Mouse (Mus musculus) left cerebral cortex, postnatal 36 days (tissue): Measurements from ENCODE around the gene Bcl10. TPM values are rescaled to one million over a fixed set of nuclear protein-coding genes. Genes with fewer than 3 reads are reported as not detected.
A peak's percentile ranks its signal among the peaks of the same experiment; 100 is the strongest.
"Not testable (repeated sequence)": the region's sequence is repeated elsewhere in the genome, so short reads cannot be mapped to it uniquely, and the experiment has no call there.

ENCODE experiments used
- DNase-seq, 2 experiments: peaks; one replicate each; pipeline ENCODE4 v3.0.0; 2021 to 2022; ENCODE audit warnings: low spot score in 2 of 2, mixed read lengths in 1 of 2
- intact Hi-C: fragments of 180-260 bp; cut with DNase I; formaldehyde crosslinking; loops from one replicate; pipeline ENCODE4 v1.15.1; 2025
- total RNA-seq, 2 experiments: library from RNA; stranded (reverse); gene quantifications; 2 replicates each; pipeline ENCODE4 v1.2.3; 2021

The Bcl10 gene
- 10 to 100 TPM; 12.1 to 14.8 TPM for total RNA-seq

DNA sequence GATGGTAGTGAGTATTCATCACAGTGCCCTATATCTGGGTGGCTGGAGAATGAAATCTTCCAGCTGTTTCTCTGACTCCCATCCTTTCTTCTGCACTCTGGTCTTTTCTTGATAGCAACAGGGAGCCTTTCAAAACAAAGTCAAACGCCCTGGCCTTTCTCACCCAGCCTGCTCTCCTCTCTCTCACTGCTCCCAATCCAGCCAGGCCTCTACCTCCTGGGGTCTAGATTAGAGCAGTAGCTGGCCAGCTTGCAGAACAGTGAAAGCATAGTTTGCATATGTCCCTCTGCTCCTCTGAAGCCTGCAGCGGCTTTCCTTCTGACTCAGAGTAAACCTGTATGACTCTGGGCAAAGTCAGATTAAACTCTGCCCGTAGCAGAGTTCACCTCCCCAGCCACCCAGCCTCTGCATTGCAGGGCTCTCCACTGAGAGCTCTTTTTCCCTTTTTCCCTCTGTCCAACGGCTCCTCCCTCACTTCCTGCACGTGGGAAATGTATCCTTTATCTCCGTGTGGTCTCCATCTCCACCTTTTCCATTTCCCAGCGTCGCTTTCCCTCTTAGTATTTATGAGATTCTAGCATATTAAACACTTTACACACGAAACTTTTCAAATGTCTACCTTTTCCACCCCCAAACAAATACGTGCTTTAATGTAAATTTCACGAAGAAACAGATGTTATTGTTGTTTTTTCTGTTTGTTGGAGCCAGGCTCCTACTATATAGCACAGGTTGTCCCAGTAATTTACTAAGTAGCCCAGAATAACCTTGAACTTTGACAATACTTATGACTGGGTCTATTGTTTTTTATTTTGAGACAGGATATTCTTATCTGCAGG, at the start of gene Bcl10:
TSS of gene Bcl10 (plus strand) at position 786 of the 836 bp plus-strand sequence.
- no peak for DNase-seq
- intact Hi-C loops, result no loop called here

DNA sequence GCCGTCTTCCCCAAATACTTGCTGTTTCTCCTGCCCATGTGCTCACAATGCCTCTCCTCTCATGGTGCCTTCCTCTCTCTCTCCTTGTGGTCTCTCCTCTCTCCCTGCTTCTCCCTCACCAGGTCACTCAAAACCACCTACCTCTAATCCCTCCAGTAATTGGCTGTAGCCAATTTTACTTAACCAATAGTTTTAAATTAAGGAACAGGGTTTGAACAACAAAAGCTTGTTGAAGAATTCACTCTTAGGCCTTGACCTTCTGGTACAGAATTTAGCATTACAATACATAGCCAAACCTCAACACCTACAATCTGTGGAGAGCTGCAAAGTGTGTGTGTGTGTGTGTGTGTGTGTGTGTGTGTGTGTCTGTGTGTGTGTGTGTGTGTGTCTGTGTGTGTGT, 49.3 kb upstream of the Bcl10 start:
- intact Hi-C loops, result no loop called here
- DNase-seq, result no peak

- no peak for DNase-seq
- intact Hi-C loops, result no loop called here
Measured at GRCm38 (mm10) chr3:145874126-145874525, 48.5 kb upstream of the Bcl10 start.

GRCm38 (mm10) chr3:145876120-145876519, 46.5 kb upstream of the Bcl10 start:
- intact Hi-C loops, result no loop called here
- DNase-seq, result no peak

DNA sequence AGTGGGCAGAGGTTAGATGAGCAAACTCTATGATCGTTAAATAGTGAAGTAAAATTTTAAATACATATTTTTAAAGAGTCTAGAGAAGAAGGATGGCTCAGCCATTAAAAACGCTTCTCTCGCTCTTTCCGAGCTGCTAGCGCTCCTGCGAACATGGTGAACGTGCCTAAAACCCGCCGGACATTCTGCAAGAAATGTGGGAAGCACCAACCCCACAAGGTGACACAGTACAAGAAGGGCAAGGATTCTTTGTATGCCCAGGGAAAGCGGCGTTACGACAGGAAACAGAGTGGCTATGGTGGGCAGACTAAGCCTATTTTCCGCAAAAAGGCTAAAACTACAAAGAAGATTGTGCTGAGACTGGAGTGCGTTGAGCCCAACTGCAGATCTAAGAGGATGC, 43.7 kb upstream of the Bcl10 start:
- intact Hi-C loops, DNase-seq: not testable (repeated sequence)

GRCm38 (mm10) chr3:145880335-145880734, 42.3 kb upstream of the Bcl10 start:
- DNase-seq, result no peak
- intact Hi-C loops, result no loop called here

DNA sequence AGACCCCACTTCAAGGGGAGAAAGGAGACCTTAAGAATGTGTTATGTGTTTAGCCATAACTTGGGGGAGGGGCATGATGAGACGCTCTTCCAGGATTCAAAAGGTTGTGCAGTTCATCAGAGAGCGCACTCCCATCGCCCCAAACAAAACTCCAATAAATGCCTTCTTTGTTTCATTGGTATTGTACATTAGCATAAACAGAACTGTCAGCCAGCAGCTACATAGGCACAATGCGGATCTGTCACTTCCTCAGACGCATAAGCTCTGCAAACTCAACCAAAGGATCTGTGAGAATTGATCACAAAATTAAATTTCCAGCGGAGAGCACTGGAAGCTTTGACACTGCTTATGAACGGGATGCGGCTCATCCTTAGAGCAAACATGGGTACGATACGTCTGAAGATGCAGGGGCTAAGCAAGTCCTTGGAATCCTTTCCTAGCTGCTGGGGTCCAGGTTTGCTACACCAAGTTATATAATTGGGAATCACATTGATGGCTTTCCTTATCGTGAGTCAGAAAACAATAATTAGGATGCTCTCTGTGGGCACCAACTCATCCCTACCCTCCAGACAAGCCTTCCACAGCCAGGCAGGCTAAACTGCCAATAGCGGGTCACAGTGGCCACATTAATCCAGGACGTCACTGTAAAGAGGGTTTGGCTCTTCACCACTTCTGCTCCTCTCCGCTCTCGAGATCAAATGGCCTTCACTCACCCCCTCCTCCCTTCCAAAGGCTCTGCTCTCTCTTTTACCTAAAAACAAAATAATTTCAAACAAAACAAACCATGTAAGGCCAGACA, 40.3 kb upstream of the Bcl10 start:
- DNase-seq, result no peak
- intact Hi-C loops, result no loop called here

DNA sequence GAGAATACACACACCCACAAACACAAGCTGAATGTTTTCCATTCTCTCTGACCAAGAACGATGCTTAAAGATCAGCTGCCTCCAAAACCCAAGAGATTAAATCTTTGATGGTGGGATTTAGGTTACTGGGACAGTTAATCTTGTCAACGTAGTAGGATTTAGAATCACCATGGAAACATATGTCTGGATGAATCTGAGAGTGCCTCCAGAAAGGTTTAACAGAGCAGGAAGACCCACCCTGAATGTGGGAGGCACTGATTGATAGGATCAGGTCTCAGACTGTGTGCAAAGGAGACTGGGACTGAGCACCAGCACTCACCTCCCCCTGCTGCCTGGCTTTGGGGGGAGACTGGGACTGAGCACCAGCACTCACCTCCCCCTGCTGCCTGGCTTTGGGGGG, 39.4 kb upstream of the Bcl10 start:
- DNase-seq, result no peak
- intact Hi-C loops, result no loop called here

GRCm38 (mm10) chr3:145885376-145885775, 37.2 kb upstream of the Bcl10 start:
- intact Hi-C loops, result no loop called here
- DNase-seq, result peak in 1 of 2 experiments; percentile 10

- DNase-seq, result no peak
- intact Hi-C loops, result no loop called here
Measured at GRCm38 (mm10) chr3:145885851-145886464, 36.6 kb upstream of the Bcl10 start.

- intact Hi-C loops, result no loop called here
- no peak for DNase-seq
Measured at GRCm38 (mm10) chr3:145887430-145887971, 35.1 kb upstream of the Bcl10 start.

GRCm38 (mm10) chr3:145890346-145891132, 32.1 kb upstream of the Bcl10 start:
- DNase-seq, result peak; percentile 10 to 11
- intact Hi-C loops, result no loop called here

- DNase-seq, result no peak
- intact Hi-C loops, result no loop called here
Measured at GRCm38 (mm10) chr3:145892451-145892850, 30.2 kb upstream of the Bcl10 start.

DNA sequence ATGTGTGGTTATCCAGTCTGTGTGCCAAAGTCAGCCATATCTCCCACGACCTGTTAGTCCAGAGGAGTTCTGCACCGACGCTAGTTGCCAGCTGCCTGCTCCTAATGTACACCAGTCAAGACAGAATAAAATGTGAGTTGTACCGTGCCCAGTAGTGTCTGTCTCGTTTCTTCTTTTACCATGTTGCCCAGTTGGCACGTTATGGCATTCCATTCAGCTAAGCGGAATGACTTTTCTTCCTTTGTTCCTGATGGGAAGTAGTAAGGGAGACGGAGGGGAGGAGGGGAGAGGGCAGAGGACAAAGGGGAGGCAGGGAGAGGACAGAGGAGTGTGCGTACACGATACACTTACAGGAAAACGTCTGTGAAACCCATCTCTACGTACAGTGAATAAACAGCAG, 28.5 kb upstream of the Bcl10 start:
- DNase-seq, result no peak
- intact Hi-C loops, result no loop called here

GRCm38 (mm10) chr3:145897749-145898148, 24.9 kb upstream of the Bcl10 start:
- intact Hi-C loops, result no loop called here
- no peak for DNase-seq

- intact Hi-C loops, result loop anchor here (5.0 to 10.0 kb wide), 2 partner anchors 43 to 255 kb away; partner anchors contain the start of gene Ccn1
Measured at GRCm38 (mm10) chr3:145899832-145900231, 22.8 kb upstream of the Bcl10 start.

GRCm38 (mm10) chr3:145903530-145903929, 19.1 kb upstream of the Bcl10 start:
- no peak for DNase-seq
- intact Hi-C loops, result loop anchor here (5.0 to 10.0 kb wide), 2 partner anchors 46 to 259 kb away; partner anchors contain the start of gene Ccn1

More at GRCm38 (mm10) chr3:145899832-145900231, 22.8 kb upstream of the Bcl10 start:
- DNase-seq, result no peak

- peak; percentile 36 to 61 for DNase-seq
Measured at GRCm38 (mm10) chr3:145904850-145905776, 17.5 kb upstream of the Bcl10 start.

More at GRCm38 (mm10) chr3:145904850-145905776, 17.5 kb upstream of the Bcl10 start:
- intact Hi-C loops, result loop anchor here (1.0 to 10.0 kb wide), 3 partner anchors 48 to 322 kb away; partner anchors contain the start of gene Ccn1
